Mouse (Mus musculus): ENCODE data around the gene Axl. TPM values are rescaled to one million over a fixed set of nuclear protein-coding genes. Genes with fewer than 3 reads are reported as not detected.

Gene Axl
- total RNA-seq (2015): 7.7 and 8.0 TPM in 2 replicates
- 5.7 and 7.6 TPM in 2 replicates for total RNA-seq (2017)

DNA sequence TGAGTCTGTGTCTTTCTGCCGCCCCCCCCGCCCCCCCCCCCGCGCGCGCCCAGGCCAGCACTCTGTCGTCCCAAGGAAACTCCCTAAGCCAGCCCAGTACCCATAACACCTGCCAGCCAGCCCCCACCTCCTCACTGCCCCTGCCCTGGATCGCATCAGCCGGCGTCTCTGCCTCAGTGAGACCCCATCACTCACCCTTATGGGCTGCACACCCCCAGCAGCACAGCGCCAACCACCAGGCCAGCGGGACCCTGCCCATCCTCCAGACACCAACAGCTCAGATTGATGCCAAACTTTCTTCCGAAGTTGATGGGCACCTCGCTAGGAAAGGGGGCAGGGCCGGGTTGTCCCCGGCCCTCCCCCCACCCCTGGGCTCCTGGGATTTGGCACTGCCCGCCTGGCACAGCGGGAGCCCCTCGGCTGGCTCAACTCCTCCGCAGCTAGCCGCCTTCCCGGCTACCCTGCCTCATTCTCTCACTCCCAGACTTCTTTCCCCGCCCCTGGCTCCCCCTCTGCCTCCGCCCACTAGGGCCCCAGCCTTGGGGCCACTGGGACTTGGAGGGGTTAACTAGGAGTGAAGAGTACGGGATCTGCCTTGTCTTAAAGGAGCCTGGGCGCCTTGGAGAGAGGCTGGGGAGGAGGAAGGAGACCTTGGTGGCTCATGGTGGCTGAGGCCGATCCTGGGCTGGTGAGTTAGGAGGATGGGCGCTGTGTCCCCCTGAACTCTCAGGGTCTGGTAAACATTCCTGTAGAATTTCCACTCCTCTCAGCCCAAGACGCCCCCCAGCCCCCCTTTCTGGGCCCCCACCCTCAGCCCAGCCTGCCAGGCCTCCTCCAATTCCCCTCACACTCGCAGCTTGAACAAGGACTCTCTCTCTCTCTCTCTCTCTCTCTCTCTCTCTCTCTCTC lies at the start of gene Axl:
TSS of gene Axl (minus strand) at position 486 of the 909 bp plus-strand sequence.
- ATAC-seq (ENCODE audit: poor library complexity, severe bottlenecking): 0 out of 2 replicates have a peak, but pooled peaks have one; percentile 29

GRCm38 (mm10) chr7:25835188-25835891 lies 46.8 kb upstream of the Axl start:
- ATAC-seq (ENCODE audit: poor library complexity, severe bottlenecking): 0 out of 2 replicates have a peak, but pooled peaks have one; percentile 21

- no peak for ATAC-seq (ENCODE audit: poor library complexity, severe bottlenecking)
These were observed 43.3 kb upstream of the Axl start for GRCm38 (mm10) chr7:25831557-25832530.

DNA sequence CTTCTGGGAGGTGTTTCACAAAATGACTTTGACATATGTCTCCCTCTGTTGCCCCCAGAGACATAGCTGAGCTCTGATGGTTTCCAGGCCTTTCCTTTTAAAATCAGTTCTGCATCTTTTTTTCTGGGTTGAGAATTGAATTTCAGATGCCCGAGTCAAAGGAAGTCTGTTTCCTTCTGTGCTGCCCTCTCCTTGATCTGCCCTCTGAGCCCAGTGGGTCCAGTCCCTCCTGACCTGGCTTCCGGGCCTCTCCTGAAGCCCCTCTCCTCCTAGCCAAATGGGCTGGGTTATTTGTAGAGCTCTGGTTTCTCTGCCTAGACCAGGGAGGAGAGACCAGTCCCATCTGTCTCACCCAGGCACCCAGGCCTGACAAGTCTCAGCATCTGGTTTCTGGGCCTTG lies 41.7 kb upstream of the Axl start:
- ATAC-seq (ENCODE audit: poor library complexity, severe bottlenecking): no peak

DNA sequence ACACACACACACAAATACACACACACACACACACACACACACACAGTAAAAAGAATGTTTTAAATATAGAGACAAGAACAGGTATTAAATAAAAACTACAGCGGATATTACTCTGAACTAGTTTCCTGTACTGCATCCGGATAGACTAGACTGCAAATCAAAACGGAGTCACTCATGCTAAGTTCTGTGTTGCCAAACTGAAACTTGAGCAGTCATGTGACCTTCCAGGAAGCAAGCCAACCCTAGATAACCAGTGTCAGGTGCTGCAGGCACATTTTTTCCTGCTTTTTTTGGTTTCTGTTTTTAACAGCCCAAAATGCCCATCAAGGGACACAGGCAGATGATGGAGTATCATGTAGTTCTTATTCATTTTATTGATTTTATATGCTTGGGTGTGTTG lies 38.7 kb upstream of the Axl start:
- peak; percentile 38; the same call in 1 of the 2 replicates for ATAC-seq (ENCODE audit: poor library complexity, severe bottlenecking)

GRCm38 (mm10) chr7:25826029-25826428 lies 37.5 kb upstream of the Axl start:
- ATAC-seq (ENCODE audit: poor library complexity, severe bottlenecking): peak; percentile 64

DNA sequence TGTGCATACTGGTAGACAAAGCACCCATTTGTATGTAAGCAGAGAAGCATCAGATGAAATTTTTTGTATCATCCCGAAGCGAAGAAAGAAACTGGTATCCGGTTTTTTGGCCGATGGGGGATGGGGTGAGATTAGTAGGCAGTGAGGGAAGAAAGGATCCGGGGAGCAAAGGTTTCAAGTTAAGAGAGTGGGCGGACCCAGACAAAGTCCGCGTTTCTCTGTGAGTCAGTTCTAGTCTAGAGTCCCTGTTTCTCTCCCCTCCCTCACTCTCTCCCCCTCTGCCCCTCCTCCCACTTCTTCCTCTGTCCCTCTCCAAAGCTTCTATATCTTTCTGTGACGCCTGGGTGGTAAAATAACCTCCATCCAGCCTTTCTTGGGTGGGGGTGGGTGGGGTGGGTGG lies 36.5 kb upstream of the Axl start:
- ATAC-seq (ENCODE audit: poor library complexity, severe bottlenecking): no peak

DNA sequence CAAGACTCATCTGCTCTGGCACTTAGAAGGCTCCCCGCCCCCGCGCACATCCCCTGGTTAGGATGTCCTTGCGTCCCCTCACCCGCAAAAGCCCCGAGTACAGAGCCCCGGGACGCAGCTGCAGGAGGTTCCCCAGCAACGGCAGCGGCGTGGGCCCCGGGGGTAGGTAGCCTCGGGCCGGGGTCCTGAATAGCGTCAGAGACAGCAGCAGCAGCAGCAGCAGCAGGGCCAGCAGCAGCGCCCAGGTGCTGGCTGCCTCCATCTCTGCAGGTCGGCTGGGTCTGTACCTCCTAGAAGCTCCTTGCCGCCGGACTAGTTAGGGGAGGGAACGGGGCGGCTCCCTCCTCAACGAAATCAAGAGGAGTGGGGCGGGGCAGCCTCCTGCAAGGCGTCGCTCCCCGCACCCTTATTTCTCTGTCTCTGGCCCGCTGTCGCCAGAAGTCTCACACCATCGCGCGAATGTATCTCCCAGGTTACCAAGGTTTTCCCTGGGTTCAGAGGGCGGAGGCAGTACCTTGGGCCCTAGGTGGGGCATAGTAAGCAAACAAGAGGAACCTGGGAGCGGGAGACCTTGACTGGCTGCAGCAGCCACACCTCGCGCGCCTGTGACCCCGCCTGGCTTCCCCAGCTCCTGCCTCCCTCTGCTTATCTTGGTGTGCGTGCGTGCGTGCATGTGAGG lies 27.9 kb upstream of the Axl start, which contains the start of gene Cyp2s1:
TSS of gene Cyp2s1 (minus strand) at position 673 of the 679 bp plus-strand sequence.
- 0 out of 2 replicates have a peak, but pooled peaks have one; percentile 39 for ATAC-seq (ENCODE audit: poor library complexity, severe bottlenecking)

DNA sequence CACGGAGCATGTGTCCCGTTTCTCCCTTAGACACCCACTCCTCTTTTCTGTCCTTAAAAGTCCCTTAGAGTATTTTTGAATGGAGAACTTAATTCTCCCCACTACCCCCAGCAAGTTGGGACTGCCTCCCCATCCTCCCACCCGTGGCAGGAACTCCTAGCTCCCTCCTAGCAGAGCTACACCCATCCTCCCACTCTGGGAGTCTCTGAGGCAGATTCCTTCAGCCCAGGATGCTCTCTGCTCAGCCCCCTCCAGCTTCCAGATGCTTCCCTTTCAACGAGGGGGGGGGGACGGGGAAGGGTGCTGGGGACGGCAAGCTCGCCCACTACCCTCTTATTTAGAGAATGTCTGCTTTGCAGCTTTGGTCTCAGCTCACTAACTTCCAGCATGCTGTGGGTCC lies 27.1 kb upstream of the Axl start:
- no peak for ATAC-seq (ENCODE audit: poor library complexity, severe bottlenecking)

DNA sequence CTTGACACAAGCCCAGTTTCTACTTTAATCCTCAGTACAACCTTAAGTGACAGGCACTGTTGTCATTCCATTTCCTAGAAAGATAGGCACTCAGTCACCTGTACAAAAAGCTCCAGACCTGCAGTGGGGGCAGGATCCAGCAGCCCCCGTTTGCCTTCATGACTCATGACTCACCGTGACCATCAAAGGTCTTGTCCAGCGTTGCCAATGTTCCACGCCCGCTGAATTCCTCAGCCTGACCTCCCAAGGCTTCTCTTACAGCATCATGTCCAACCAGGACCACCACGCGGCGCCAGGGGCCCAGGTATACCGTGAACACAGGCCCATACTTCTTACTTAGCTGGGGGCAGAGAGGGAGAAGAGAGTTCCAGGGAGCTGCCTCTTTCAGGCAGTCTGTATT lies 26.2 kb upstream of the Axl start:
- no peak for ATAC-seq (ENCODE audit: poor library complexity, severe bottlenecking)

- ATAC-seq (ENCODE audit: poor library complexity, severe bottlenecking): no peak
These were observed 23.7 kb upstream of the Axl start for GRCm38 (mm10) chr7:25812195-25812594.

DNA sequence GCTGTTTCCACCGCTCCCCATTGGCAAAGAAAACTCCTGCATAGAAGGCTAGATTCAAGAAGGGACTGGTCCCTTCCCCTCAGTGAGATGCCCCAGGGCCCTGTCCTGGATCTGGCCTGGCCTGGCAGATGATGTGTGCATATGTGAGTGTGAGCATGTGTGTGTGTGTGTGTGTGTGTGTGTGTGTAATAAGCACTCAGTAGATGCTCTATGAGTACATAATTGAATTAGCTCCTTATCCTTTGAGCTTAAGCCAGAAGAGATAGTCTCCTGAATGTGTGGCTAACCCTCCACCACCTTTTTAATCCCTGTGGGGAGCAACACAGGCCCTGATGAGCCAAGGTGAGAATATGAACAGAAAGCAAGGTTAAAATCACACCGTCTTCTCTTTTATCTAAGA lies 23.2 kb upstream of the Axl start:
- ATAC-seq (ENCODE audit: poor library complexity, severe bottlenecking): no peak

- peak; percentile 71 for ATAC-seq (ENCODE audit: poor library complexity, severe bottlenecking)
These were observed 17.3 kb upstream of the Axl start for GRCm38 (mm10) chr7:25805631-25806343.

DNA sequence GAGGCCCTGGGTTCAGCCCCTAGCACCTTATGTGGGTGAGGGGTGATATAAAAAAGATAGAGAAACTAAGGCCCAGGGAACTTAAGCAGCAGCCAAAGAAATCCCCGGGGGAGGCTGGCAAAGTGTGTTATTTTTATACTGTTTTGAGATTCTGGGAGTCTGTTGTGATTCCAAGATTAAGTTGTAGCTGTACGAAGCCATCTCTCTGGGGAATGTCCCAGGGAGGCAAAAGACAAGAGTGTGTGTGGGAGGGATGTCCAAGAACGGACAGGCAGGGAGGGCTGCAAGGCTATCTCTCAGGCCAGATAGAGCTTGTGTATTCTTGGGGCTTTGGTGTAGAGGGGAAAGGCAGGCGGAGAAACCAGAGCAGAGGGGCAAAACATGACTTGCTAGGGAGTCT lies 16.3 kb upstream of the Axl start:
- no peak for ATAC-seq (ENCODE audit: poor library complexity, severe bottlenecking)

DNA sequence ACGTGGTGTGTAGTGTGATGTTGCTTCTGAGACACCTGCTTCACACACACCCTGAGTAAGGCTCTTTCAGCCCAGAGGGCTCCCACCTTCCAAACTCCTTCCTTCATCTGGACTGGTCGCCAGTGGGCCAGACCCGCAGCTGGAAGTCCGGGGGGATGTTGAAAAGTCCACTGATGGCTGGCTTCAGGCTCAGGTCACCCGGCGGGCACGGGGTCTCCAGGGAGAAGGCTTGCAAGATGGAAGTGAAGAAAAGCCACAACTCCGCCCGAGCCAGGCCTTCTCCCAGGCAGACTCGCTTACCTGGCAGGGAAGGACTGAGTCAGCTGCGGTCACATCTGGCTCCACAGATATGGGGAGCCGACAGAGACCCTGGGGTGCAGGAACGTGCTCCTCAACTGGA lies 15.0 kb upstream of the Axl start:
- no peak for ATAC-seq (ENCODE audit: poor library complexity, severe bottlenecking)

DNA sequence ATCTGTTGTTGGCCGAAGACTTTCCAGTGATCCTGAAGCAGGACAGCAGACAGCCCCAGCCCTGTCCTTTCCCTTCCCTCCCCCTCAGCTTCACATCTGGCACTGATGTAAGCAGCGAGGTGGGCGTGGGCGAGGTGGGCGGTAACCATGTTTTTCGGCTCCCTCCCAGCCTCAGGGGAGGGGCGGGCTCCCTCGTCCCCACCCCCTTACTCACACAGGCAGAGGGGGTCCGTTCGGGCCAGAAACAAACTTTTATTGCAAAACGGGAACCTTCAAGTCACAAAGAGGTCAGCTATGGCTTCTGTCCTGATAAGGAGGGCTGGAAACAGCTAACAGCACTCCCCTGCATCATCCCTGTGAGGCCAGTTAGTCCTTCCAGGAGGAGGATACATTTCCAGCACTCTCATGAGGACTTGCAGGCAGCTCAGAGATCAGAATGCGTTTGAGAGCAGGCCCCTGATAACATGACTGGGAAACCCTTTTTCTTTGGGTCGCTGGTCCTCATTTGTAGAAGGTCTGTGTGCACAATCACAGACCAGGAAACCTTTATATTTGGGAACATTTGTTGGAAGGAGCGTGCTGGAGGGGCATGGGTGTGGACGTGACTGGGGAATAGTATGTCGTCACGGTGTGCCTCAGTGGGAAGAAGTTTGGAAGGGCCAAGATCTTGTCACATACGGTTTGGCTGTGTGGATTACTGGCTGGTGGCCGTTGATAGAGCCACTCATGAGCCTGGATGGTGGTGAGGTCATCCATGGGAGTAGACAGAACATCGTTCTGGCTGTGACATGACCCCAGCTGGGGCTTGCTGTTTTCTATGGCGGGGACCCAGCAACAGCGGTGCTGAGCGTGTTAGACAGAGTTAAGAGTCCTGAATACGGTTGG lies 14.0 kb upstream of the Axl start:
- ATAC-seq (ENCODE audit: poor library complexity, severe bottlenecking): no peak

GRCm38 (mm10) chr7:25801031-25801430 lies 12.5 kb upstream of the Axl start:
- ATAC-seq (ENCODE audit: poor library complexity, severe bottlenecking): no peak

GRCm38 (mm10) chr7:25799369-25799768 lies 10.9 kb upstream of the Axl start:
- ATAC-seq (ENCODE audit: poor library complexity, severe bottlenecking): no peak
